In genomic region chr6:119106726-119107125, GRCm38 (mm10) we compare ENCODE assay signal across 7 mouse cellular contexts.
DNase-seq lines count a peak whose midpoint lies in the region; ATAC-seq and TF ChIP-seq lines count a peak whose summit lies in the region.

No protein-coding gene starts in this region.

- no peaks in the 10 kb centered on the region for H3K9me3 ChIP-seq in forebrain, embryonic 11.5 days (ENCODE audit: control insufficient read depth, low read length)
- no peaks in the 10 kb centered on the region for H3K9me3 ChIP-seq in intestine, embryonic 14.5 days (ENCODE audit: control insufficient read depth, low read length)
- H3K9me3 ChIP-seq in neural tube, embryonic 14.5 days (ENCODE audit: control insufficient read depth, low read length): no peaks in the 10 kb centered on the region

- H3K4me1 ChIP-seq in forebrain, embryonic 11.5 days (replicated peaks; ENCODE audit: control insufficient read depth, insufficient read depth, low read length): no peaks in the 10 kb centered on the region
- H3K4me1 ChIP-seq in intestine, embryonic 14.5 days (replicated peaks; ENCODE audit: control insufficient read depth, insufficient read depth, low read length): no peaks in the 10 kb centered on the region
- peaks cover 22% of the 10 kb centered on the region for H3K4me1 ChIP-seq in neural tube, embryonic 14.5 days (ENCODE audit: control insufficient read depth, insufficient read depth, low read length)

- DNase-seq in layer of hippocampus, adult 2 months (ENCODE audit: low spot score in 2 of 2): no peak
- DNase-seq in layer of hippocampus, adult 9-10 months (ENCODE audit: low spot score): no peak
- no peak for DNase-seq in forebrain, embryonic 11.5 days (ENCODE audit: low spot score)
- DNase-seq in intestine, embryonic 14.5 days (ENCODE audit: low spot score): no peak
- no peak for DNase-seq in Muller cell, postnatal 12 days (ENCODE audit: inconsistent ontology term)
- no peak for DNase-seq in retina, postnatal 1 day

- ATAC-seq in forebrain, embryonic 11.5 days (replicated peaks; ENCODE audit: low FRiP score): no peak
- ATAC-seq in intestine, embryonic 14.5 days (replicated peaks; ENCODE audit: low FRiP score, low TSS enrichment, low read depth): no peak
- ATAC-seq in neural tube, embryonic 14.5 days (ENCODE audit: low read depth): no peak

- peak overlapping the region; percentile 99 for H3K4me2 ChIP-seq in forebrain, embryonic 11.5 days (ENCODE audit: low read depth, low read length, severe bottlenecking)
- peak overlapping the region; percentile 85 for H3K4me2 ChIP-seq in intestine, embryonic 14.5 days (ENCODE audit: low read length)
- peak overlapping the region; percentile 69 for H3K4me2 ChIP-seq in neural tube, embryonic 14.5 days (ENCODE audit: low read depth, low read length)

- peak overlapping the region; percentile 85 for H3K4me3 ChIP-seq in layer of hippocampus, adult 2 months
- H3K4me3 ChIP-seq in forebrain, embryonic 11.5 days (ENCODE audit: low read depth, low read length): peak overlapping the region; percentile 61
- peak overlapping the region; percentile 59 for H3K4me3 ChIP-seq in intestine, embryonic 14.5 days (ENCODE audit: low read depth, low read length)
- H3K4me3 ChIP-seq in neural tube, embryonic 14.5 days (ENCODE audit: low read depth, low read length): peak overlapping the region; percentile 64

- no peaks in the 10 kb centered on the region for H3K36me3 ChIP-seq in forebrain, embryonic 11.5 days (ENCODE audit: control insufficient read depth, insufficient read depth, low read length)
- H3K36me3 ChIP-seq in intestine, embryonic 14.5 days (ENCODE audit: control insufficient read depth, insufficient read depth, low read length): no peaks in the 10 kb centered on the region
- H3K36me3 ChIP-seq in neural tube, embryonic 14.5 days (ENCODE audit: control insufficient read depth, insufficient read depth, low read length): no peaks in the 10 kb centered on the region

- no peak overlapping the region for H3K9ac ChIP-seq in forebrain, embryonic 11.5 days (ENCODE audit: low read length)
- H3K9ac ChIP-seq in intestine, embryonic 14.5 days (ENCODE audit: low read length): peak overlapping the region; percentile 10; the same call in 1 of the 2 replicates
- H3K9ac ChIP-seq in neural tube, embryonic 14.5 days (replicated peaks; ENCODE audit: low read depth, low read length): peak overlapping the region; percentile 92

- peak overlapping the region; percentile 96 for H3K27ac ChIP-seq in layer of hippocampus, adult 2 months
- H3K27ac ChIP-seq in forebrain, embryonic 11.5 days (ENCODE audit: low read depth, low read length): no peak overlapping the region
- H3K27ac ChIP-seq in intestine, embryonic 14.5 days (ENCODE audit: low read depth): no peak overlapping the region
- no peak overlapping the region for H3K27ac ChIP-seq in neural tube, embryonic 14.5 days (ENCODE audit: low read depth, low read length)

- WGBS in forebrain, embryonic 11.5 days: 17% methylated on average over 7 of the region's 7 CpGs
- WGBS in intestine, embryonic 14.5 days: 18% methylated on average over 7 of the region's 7 CpGs
- WGBS in neural tube, embryonic 14.5 days: 14% methylated on average over 7 of the region's 7 CpGs

- TF ChIP-seq CTCF in layer of hippocampus, adult 2 months (conservative IDR thresholded peaks at IDR 0.05): no peak

- H3K27me3 ChIP-seq in forebrain, embryonic 11.5 days (ENCODE audit: control insufficient read depth, insufficient read depth, low read length): peaks cover 25% of the 10 kb centered on the region
- H3K27me3 ChIP-seq in intestine, embryonic 14.5 days (replicated peaks; ENCODE audit: control insufficient read depth, insufficient read depth, low read length): peaks cover 32% of the 10 kb centered on the region
- peaks cover 3% of the 10 kb centered on the region for H3K27me3 ChIP-seq in neural tube, embryonic 14.5 days (ENCODE audit: control insufficient read depth, insufficient read depth, low read length)
